Mouse (Mus musculus) MN1 (cell line): ENCODE data around the gene Arnt2.

Source experiments
- DNase-seq: peaks from one replicate; pipeline ENCODE4 v3.0.0-alpha.2; 2016; ENCODE audit warnings: low spot score

The Arnt2 gene

GRCm38 (mm10) chr7:84341001-84341400 is 69.0 kb downstream of the Arnt2 start:
- no peak for DNase-seq

- DNase-seq: no peak
These were observed 70.8 kb downstream of the Arnt2 start for GRCm38 (mm10) chr7:84339186-84339585.

GRCm38 (mm10) chr7:84337768-84338167 is 72.2 kb downstream of the Arnt2 start:
- DNase-seq: no peak

GRCm38 (mm10) chr7:84336907-84337306 is 73.1 kb downstream of the Arnt2 start:
- DNase-seq: no peak

- DNase-seq: no peak
These were observed 73.4 kb downstream of the Arnt2 start for GRCm38 (mm10) chr7:84336580-84336886.

- no peak for DNase-seq
These were observed 74.0 kb downstream of the Arnt2 start for GRCm38 (mm10) chr7:84335766-84336579.

- no peak for DNase-seq
These were observed 76.0 kb downstream of the Arnt2 start for GRCm38 (mm10) chr7:84333996-84334395.

- DNase-seq: no peak
These were observed 77.4 kb downstream of the Arnt2 start for GRCm38 (mm10) chr7:84332295-84333168.

- DNase-seq: no peak
These were observed 80.8 kb downstream of the Arnt2 start for GRCm38 (mm10) chr7:84329174-84329583.

- DNase-seq: no peak
These were observed 81.2 kb downstream of the Arnt2 start for GRCm38 (mm10) chr7:84328770-84329169.

GRCm38 (mm10) chr7:84325570-84326328 is 84.2 kb downstream of the Arnt2 start:
- DNase-seq: no peak

GRCm38 (mm10) chr7:84321542-84321941 is 88.4 kb downstream of the Arnt2 start:
- no peak for DNase-seq

- DNase-seq: no peak
These were observed 94.5 kb downstream of the Arnt2 start for GRCm38 (mm10) chr7:84315353-84316003.

- DNase-seq: no peak
These were observed 95.2 kb downstream of the Arnt2 start for GRCm38 (mm10) chr7:84314742-84315141.

- no peak for DNase-seq
These were observed 98.4 kb downstream of the Arnt2 start for GRCm38 (mm10) chr7:84311624-84312023.

GRCm38 (mm10) chr7:84310909-84311311 is 99.1 kb downstream of the Arnt2 start:
- DNase-seq: no peak

GRCm38 (mm10) chr7:84307329-84307925 is 102.5 kb downstream of the Arnt2 start:
- no peak for DNase-seq

GRCm38 (mm10) chr7:84300261-84300660 is 109.7 kb downstream of the Arnt2 start:
- DNase-seq: no peak

GRCm38 (mm10) chr7:84299601-84300000 is 110.4 kb downstream of the Arnt2 start:
- DNase-seq: no peak

- no peak for DNase-seq
These were observed 116.9 kb downstream of the Arnt2 start for GRCm38 (mm10) chr7:84293054-84293453.

- no peak for DNase-seq
These were observed 122.8 kb downstream of the Arnt2 start for GRCm38 (mm10) chr7:84287226-84287587.
